Mouse (Mus musculus) limb, embryonic 13.5 days (tissue): Measurements from ENCODE around the gene Oxld1. TPM values are rescaled to one million over a fixed set of nuclear protein-coding genes. Genes with fewer than 3 reads are reported as not detected.

ENCODE experiments used
- ATAC-seq: fragments of 200-750 bp; cut with Nextera tagmentation; 2 replicates; pipeline ENCODE4 v1.8.0; 2017; ENCODE audit warnings: low read depth, moderate number of reproducible peaks, moderate TSS enrichment; ENCODE audit not compliant: low FRiP score
- H3K27ac ChIP-seq: fragments of 300-500 bp; sonication (generic); 2 replicates; pipeline ENCODE4 v1.5.1; 2015; ENCODE audit warnings: inconsistent platforms, mild to moderate bottlenecking, moderate library complexity
- H3K27me3 ChIP-seq: fragments of 300-500 bp; sonication (generic); 2 replicates; pipeline ENCODE4 v1.6.1; 2015; ENCODE audit warnings: mild to moderate bottlenecking, inconsistent platforms
- H3K36me3 ChIP-seq: fragments of 300-500 bp; sonication (generic); 2 replicates; pipeline ENCODE4 v1.6.1; 2015; ENCODE audit warnings: inconsistent platforms, mild to moderate bottlenecking, moderate library complexity
- H3K4me1 ChIP-seq: fragments of 300-500 bp; sonication (generic); 2 replicates; pipeline ENCODE4 v1.6.1; 2015; ENCODE audit warnings: inconsistent platforms
- H3K4me2 ChIP-seq: fragments of 300-500 bp; sonication (generic); replicated peaks from 2 replicates; pipeline ENCODE4 v1.6.1; 2015; ENCODE audit warnings: inconsistent platforms, mild to moderate bottlenecking, moderate library complexity
- H3K4me3 ChIP-seq: fragments of 300-500 bp; sonication (generic); 2 replicates; pipeline ENCODE4 v1.5.1; 2015; ENCODE audit warnings: moderate library complexity, mild to moderate bottlenecking, inconsistent platforms
- H3K9ac ChIP-seq: fragments of 300-500 bp; sonication (generic); 2 replicates; pipeline ENCODE4 v1.6.1; 2015; ENCODE audit warnings: mild to moderate bottlenecking, inconsistent platforms
- H3K9me3 ChIP-seq: fragments of 300-500 bp; sonication (generic); 2 replicates; pipeline ENCODE4 v1.6.1; 2016; ENCODE audit warnings: inconsistent platforms
- WGBS: fragments of 180-500 bp; shearing (Covaris S2); methylation state at CpG from one replicate; pipeline ENCODE4 v1.1.7; 2015; 5-methylcytosine and 5-hydroxymethylcytosine counted together
- polyA plus RNA-seq: library from polyadenylated mRNA; unstranded; fragments of >200 nt; fragmentation: Nextera tagmentation; extraction: Ambion mirVana; gene quantifications from 2 replicates; pipeline ENCODE4 v1.2.1, GENCODE M21; 2015

Oxld1 gene
- polyA plus RNA-seq, 1 experiment from 2014 or later, result 12.4 TPM

- Histone ChIP-seq H3K4me1 (peaks cover 25% of the 10 kb centered on the region), H3K9me3 (no peaks in the 10 kb centered on the region), H3K27ac (no peak overlapping the region), H3K36me3 (peaks cover 66% of the 10 kb centered on the region), H3K4me3 (peak overlapping the region; percentile 97), H3K4me2 (peak overlapping the region; percentile 97), H3K27me3 (no peaks in the 10 kb centered on the region), H3K9ac (peak overlapping the region; percentile 93)
- peak; percentile 33 for ATAC-seq
- 1% methylated on average over 33 of the region's 33 CpGs for WGBS
These were observed 9.8 kb upstream of the Oxld1 start for GRCm38 (mm10) chr11:120467736-120468092.

GRCm38 (mm10) chr11:120467051-120467735 is 9.3 kb upstream of the Oxld1 start, which contains the start of gene Arl16:
TSS of gene Arl16 (minus strand) at chr11:120467607.
- Histone ChIP-seq H3K4me2 (peak within 1 kb of the TSS; percentile 97), H3K4me3 (peak within 1 kb of the TSS; percentile 97), H3K4me1 (peaks cover 25% of the 10 kb centered on the region), H3K9ac (peak within 1 kb of the TSS; percentile 93), H3K27ac (peak within 1 kb of the TSS; percentile 79; the same call in 1 of the 2 replicates), H3K9me3 (no peaks in the 10 kb centered on the region), H3K27me3 (no peaks in the 10 kb centered on the region), H3K36me3 (peaks cover 66% of the 10 kb centered on the region)
- ATAC-seq, result peak; percentile 100
- WGBS, result under 1% methylated on average over 54 of the region's 54 CpGs

- Histone ChIP-seq H3K4me2 (peak overlapping the region; percentile 97), H3K9ac (peak overlapping the region; percentile 93; the same call in 1 of the 2 replicates), H3K9me3 (no peaks in the 10 kb centered on the region), H3K36me3 (peaks cover 66% of the 10 kb centered on the region), H3K27me3 (no peaks in the 10 kb centered on the region), H3K27ac (no peak overlapping the region), H3K4me1 (peaks cover 25% of the 10 kb centered on the region), H3K4me3 (peak overlapping the region; percentile 97; the same call in 1 of the 2 replicates)
- ATAC-seq, result no peak
- WGBS, result 89% methylated on average over 4 of the region's 4 CpGs
These were observed 7.7 kb upstream of the Oxld1 start for GRCm38 (mm10) chr11:120465521-120465920.

GRCm38 (mm10) chr11:120464365-120464764 is 6.5 kb upstream of the Oxld1 start:
- H3K4me2 ChIP-seq, result no peak overlapping the region
- no peak overlapping the region for H3K27ac ChIP-seq
- H3K4me3 ChIP-seq, result no peak overlapping the region
- peaks cover 25% of the 10 kb centered on the region for H3K4me1 ChIP-seq
- 88% methylated on average over 5 of the region's 5 CpGs for WGBS
- H3K9ac ChIP-seq, result no peak overlapping the region
- H3K27me3 ChIP-seq, result no peaks in the 10 kb centered on the region
- H3K9me3 ChIP-seq, result no peaks in the 10 kb centered on the region
- ATAC-seq, result no peak
- peaks cover 64% of the 10 kb centered on the region for H3K36me3 ChIP-seq

- 88% methylated on average over 2 of the region's 2 CpGs for WGBS
- no peak overlapping the region for H3K27ac ChIP-seq
- no peak overlapping the region for H3K4me3 ChIP-seq
- H3K27me3 ChIP-seq, result no peaks in the 10 kb centered on the region
- no peak overlapping the region for H3K4me2 ChIP-seq
- H3K9me3 ChIP-seq, result no peaks in the 10 kb centered on the region
- no peak for ATAC-seq
- H3K36me3 ChIP-seq, result peaks cover 63% of the 10 kb centered on the region
- H3K9ac ChIP-seq, result no peak overlapping the region
- peaks cover 30% of the 10 kb centered on the region for H3K4me1 ChIP-seq
These were observed 5.7 kb upstream of the Oxld1 start for GRCm38 (mm10) chr11:120463536-120463935.

- Histone ChIP-seq H3K27ac (0 out of 2 replicates have a peak overlapping the region, but pooled peaks have one; percentile 76), H3K9me3 (no peaks in the 10 kb centered on the region), H3K4me1 (peaks cover 20% of the 10 kb centered on the region), H3K4me2 (peak overlapping the region; percentile 96), H3K27me3 (no peaks in the 10 kb centered on the region), H3K4me3 (peak overlapping the region; percentile 90), H3K36me3 (peaks cover 52% of the 10 kb centered on the region), H3K9ac (peak overlapping the region; percentile 95)
- ATAC-seq, result no peak
- WGBS, result 68% methylated on average over 6 of the region's 6 CpGs
These were observed 1.2 kb upstream of the Oxld1 start for GRCm38 (mm10) chr11:120458847-120459597.

GRCm38 (mm10) chr11:120457370-120457769 is 498 bp downstream of the Oxld1 start:
- H3K4me3 ChIP-seq, result peak overlapping the region; percentile 90
- WGBS, result 37% methylated on average over 14 of the region's 14 CpGs
- H3K4me1 ChIP-seq, result peaks cover 20% of the 10 kb centered on the region
- H3K27me3 ChIP-seq, result no peaks in the 10 kb centered on the region
- no peak for ATAC-seq
- H3K4me2 ChIP-seq, result peak overlapping the region; percentile 96
- no peaks in the 10 kb centered on the region for H3K9me3 ChIP-seq
- peaks cover 36% of the 10 kb centered on the region for H3K36me3 ChIP-seq
- peak overlapping the region; percentile 76 for H3K27ac ChIP-seq
- peak overlapping the region; percentile 95 for H3K9ac ChIP-seq

- no peak overlapping the region for H3K4me3 ChIP-seq
- no peaks in the 10 kb centered on the region for H3K27me3 ChIP-seq
- WGBS, result 90% methylated on average over 7 of the region's 7 CpGs
- H3K4me2 ChIP-seq, result no peak overlapping the region
- H3K9ac ChIP-seq, result no peak overlapping the region
- no peak for ATAC-seq
- H3K4me1 ChIP-seq, result peaks cover 20% of the 10 kb centered on the region
- no peaks in the 10 kb centered on the region for H3K9me3 ChIP-seq
- no peak overlapping the region for H3K27ac ChIP-seq
- H3K36me3 ChIP-seq, result peaks cover 17% of the 10 kb centered on the region
These were observed 2.5 kb downstream of the Oxld1 start for GRCm38 (mm10) chr11:120455413-120455812.

GRCm38 (mm10) chr11:120454965-120455364 is 2.9 kb downstream of the Oxld1 start:
- 89% methylated on average over 4 of the region's 4 CpGs for WGBS
- H3K4me1 ChIP-seq, result peaks cover 20% of the 10 kb centered on the region
- H3K4me3 ChIP-seq, result no peak overlapping the region

GRCm38 (mm10) chr11:120453306-120453705 is 4.6 kb downstream of the Oxld1 start, which contains the start of gene Pde6g:
TSS of gene Pde6g (minus strand) at chr11:120453500.
- 88% methylated on average over 4 of the region's 4 CpGs for WGBS
- H3K4me2 ChIP-seq, result no peak within 1 kb of the TSS
- ATAC-seq, result no peak
- no peak within 1 kb of the TSS for H3K9ac ChIP-seq
- H3K27ac ChIP-seq, result no peak within 1 kb of the TSS
- H3K27me3 ChIP-seq, result no peaks in the 10 kb centered on the region
- peaks cover 6% of the 10 kb centered on the region for H3K36me3 ChIP-seq
- no peaks in the 10 kb centered on the region for H3K9me3 ChIP-seq
- H3K4me3 ChIP-seq, result no peak within 1 kb of the TSS
- peaks cover 9% of the 10 kb centered on the region for H3K4me1 ChIP-seq

More at GRCm38 (mm10) chr11:120454965-120455364, 2.9 kb downstream of the Oxld1 start:
- peaks cover 14% of the 10 kb centered on the region for H3K36me3 ChIP-seq
- ATAC-seq, result no peak
- no peak overlapping the region for H3K9ac ChIP-seq
- no peak overlapping the region for H3K27ac ChIP-seq
- no peak overlapping the region for H3K4me2 ChIP-seq
- H3K27me3 ChIP-seq, result no peaks in the 10 kb centered on the region
- H3K9me3 ChIP-seq, result no peaks in the 10 kb centered on the region

GRCm38 (mm10) chr11:120452246-120452645 is 5.6 kb downstream of the Oxld1 start:
- Histone ChIP-seq H3K4me3 (no peak overlapping the region), H3K36me3 (peaks cover 6% of the 10 kb centered on the region), H3K27me3 (no peaks in the 10 kb centered on the region), H3K27ac (no peak overlapping the region), H3K9me3 (no peaks in the 10 kb centered on the region), H3K4me2 (no peak overlapping the region), H3K4me1 (peaks cover 7% of the 10 kb centered on the region), H3K9ac (no peak overlapping the region)
- 65% methylated on average over 3 of the region's 3 CpGs for WGBS
- no peak for ATAC-seq

- Histone ChIP-seq H3K27me3 (no peaks in the 10 kb centered on the region), H3K36me3 (no peaks in the 10 kb centered on the region), H3K27ac (no peak overlapping the region), H3K9me3 (no peaks in the 10 kb centered on the region), H3K4me3 (no peak overlapping the region), H3K4me2 (no peak overlapping the region), H3K4me1 (no peaks in the 10 kb centered on the region), H3K9ac (no peak overlapping the region)
- 81% methylated on average over 7 of the region's 7 CpGs for WGBS
- no peak for ATAC-seq
These were observed 10.7 kb downstream of the Oxld1 start for GRCm38 (mm10) chr11:120447179-120447578.
